Mouse (Mus musculus) hindbrain, postnatal 0 days (tissue): Measurements from ENCODE around the gene Galc. TPM values are rescaled to one million over a fixed set of nuclear protein-coding genes. Genes with fewer than 3 reads are reported as not detected.

Experiments
- ATAC-seq: fragments of 200-750 bp; cut with Nextera tagmentation; 2 replicates; pipeline ENCODE4 v1.8.0; 2017; ENCODE audit warnings: mild to moderate bottlenecking, moderate TSS enrichment, moderate library complexity
- DNase-seq: peaks from one replicate; pipeline ENCODE4 v3.0.0-alpha.2; 2015; ENCODE audit warnings: low spot score
- H3K27ac ChIP-seq: fragments of 300-500 bp; sonication (generic); 2 replicates; pipeline ENCODE4 v1.5.1; 2014; ENCODE audit warnings: mild to moderate bottlenecking
- H3K27me3 ChIP-seq: fragments of 300-500 bp; sonication (generic); 2 replicates; pipeline ENCODE4 v1.6.1; 2014; ENCODE audit warnings: low read length, mixed read lengths; ENCODE audit not compliant: insufficient read depth
- H3K36me3 ChIP-seq: fragments of 300-500 bp; sonication (generic); 2 replicates; pipeline ENCODE4 v1.6.1; 2014; ENCODE audit warnings: low read length, mixed read lengths; ENCODE audit not compliant: insufficient read depth
- H3K4me1 ChIP-seq: fragments of 300-500 bp; sonication (generic); 2 replicates; pipeline ENCODE4 v1.6.1; 2014; ENCODE audit warnings: antibody characterized with exemption, low read length, mixed read lengths; ENCODE audit not compliant: insufficient read depth
- H3K4me2 ChIP-seq: fragments of 300-500 bp; sonication (generic); 2 replicates; pipeline ENCODE4 v1.6.1; 2014; ENCODE audit warnings: low read depth, mild to moderate bottlenecking, low read length, moderate library complexity, mixed read lengths
- H3K4me3 ChIP-seq: fragments of 300-500 bp; sonication (generic); 2 replicates; pipeline ENCODE4 v1.5.1; 2014; ENCODE audit warnings: low read length
- H3K9ac ChIP-seq: fragments of 300-500 bp; sonication (generic); replicated peaks from 2 replicates; pipeline ENCODE4 v1.6.1; 2014; ENCODE audit warnings: mild to moderate bottlenecking, low read length, moderate library complexity, mixed read lengths
- H3K9me3 ChIP-seq: fragments of 300-500 bp; sonication (generic); 2 replicates; pipeline ENCODE4 v1.6.1; 2016; ENCODE audit warnings: low read length, mixed read lengths
- CTCF ChIP-seq: IDR thresholded peaks from 2 replicates; pipeline ENCODE4 v1.5.1; 2016; ENCODE audit warnings: antibody characterized with exemption, control low read depth, low read depth
- whole genome bisulfite sequencing: fragments of 180-500 bp; shearing (Covaris S2); extraction: QIAGEN DNeasy Blood & Tissue Kit; methylation state at CpG from one replicate; pipeline ENCODE4 v1.1.7; 2014; 5-methylcytosine and 5-hydroxymethylcytosine counted together
- polyA plus RNA-seq: library from polyadenylated mRNA; unstranded; fragments of >200 nt; fragmentation: Nextera tagmentation; extraction: Ambion mirVana; gene quantifications from 2 replicates; pipeline ENCODE4 v1.2.1, GENCODE M21; 2015
- total RNA-seq: library from RNA; depleted of rRNA; stranded (reverse); fragments of >200 nt; gene quantifications from 2 replicates; pipeline ENCODE4 v1.2.3, GENCODE M21; 2014; rRNA removed

Gene Galc
- total and polyA plus RNA-seq, 2 experiments from 2014 or later: 12.2 to 19.1 TPM

GRCm38 (mm10) chr12:98160867-98161266 lies 98.4 kb downstream of the Galc start:
- Histone ChIP-seq H3K9me3 (no peaks in the 10 kb centered on the region), H3K4me2 (no peak overlapping the region), H3K36me3 (no peaks in the 10 kb centered on the region), H3K27me3 (no peaks in the 10 kb centered on the region), H3K4me3 (no peak overlapping the region), H3K9ac (no peak overlapping the region), H3K4me1 (no peaks in the 10 kb centered on the region), H3K27ac (no peak overlapping the region)
- WGBS: 79% methylated on average over 6 of the region's 6 CpGs
- TF ChIP-seq CTCF: no peak
- DNase-seq: no peak
- ATAC-seq: no peak

Other genes with a start within 250 kb of the Galc start
- 0.42 TPM in 1 of 2 replicates, not detected in the other for gene Gpr65, start 9.2 kb upstream of the Galc start, total RNA-seq
- gene Gpr65, start 9.2 kb upstream of the Galc start, polyA plus RNA-seq: 0.18 and 0.33 TPM in 2 replicates